Mouse (Mus musculus) olfactory bulb, adult 2 months (tissue): ENCODE measurements around the gene Olfr295. TPM values are rescaled to one million over a fixed set of nuclear protein-coding genes. Genes with fewer than 3 reads are reported as not detected.

Experiments
- H3K27ac ChIP-seq: fragments of 200-500 bp; 2 replicates; pipeline ENCODE4 v1.5.1; 2012; ENCODE audit warnings: low read depth, low read length; ENCODE audit not compliant: insufficient read depth
- H3K4me1 ChIP-seq: fragments of 200-500 bp; 2 replicates; pipeline ENCODE4 v1.6.1; 2012; ENCODE audit warnings: low read length; ENCODE audit not compliant: control insufficient read depth, insufficient read depth
- H3K4me3 ChIP-seq: fragments of 200-500 bp; 2 replicates; pipeline ENCODE4 v1.5.1; 2012; ENCODE audit warnings: mild to moderate bottlenecking, low read depth, low read length, moderate library complexity; ENCODE audit not compliant: insufficient read depth
- CTCF ChIP-seq: fragments of 200-500 bp; IDR thresholded peaks from 2 replicates; pipeline ENCODE4 v1.5.1; 2012; ENCODE audit warnings: low read depth, mild to moderate bottlenecking, low read length, moderate library complexity; ENCODE audit not compliant: insufficient read depth
- POLR2A ChIP-seq: fragments of 200-500 bp; IDR thresholded peaks from 2 replicates; pipeline ENCODE4 v1.6.1; 2012; ENCODE audit warnings: mild to moderate bottlenecking, low read depth, low read length, moderate library complexity; ENCODE audit not compliant: insufficient read depth
- WGBS: fragments of 180-500 bp; shearing (Covaris S2); methylation state at CpG from one replicate; pipeline ENCODE4 v1.1.7; 2018; 5-methylcytosine and 5-hydroxymethylcytosine counted together
- polyA plus RNA-seq: library from polyadenylated mRNA; stranded (reverse); fragments of >200 nt; gene quantifications from 2 replicates; pipeline ENCODE4 v1.2.4, GENCODE M21; 2012; ENCODE audit warnings: low replicate concordance; ENCODE audit not compliant: missing spikeins, insufficient read depth, insufficient read length

The Olfr295 gene
- polyA plus RNA-seq: not detected in 2 replicates

DNA sequence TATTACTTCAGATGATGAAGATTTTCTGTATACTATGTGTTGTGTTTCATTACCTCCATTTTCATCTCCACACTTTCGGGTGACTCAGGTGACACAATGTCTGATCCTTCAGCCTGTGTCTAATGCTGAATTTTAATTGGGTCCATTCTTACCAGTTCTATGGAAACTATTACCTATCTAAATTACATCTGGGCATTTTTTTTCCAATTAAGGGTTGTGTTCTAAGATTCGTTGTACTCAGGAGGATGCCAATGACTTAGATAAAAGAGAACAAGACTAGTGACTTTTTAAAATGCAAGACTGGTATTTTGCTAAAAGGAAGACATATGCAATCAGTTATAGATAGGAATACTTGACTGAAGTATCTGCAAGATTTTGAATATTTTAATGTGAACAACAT is at the start of gene Olfr295:
Gene Olfr295 (plus strand): TSS at position 301 of the 400 bp plus-strand sequence.
- no peak for TF ChIP-seq CTCF
- no peak for TF ChIP-seq POLR2A
- Histone ChIP-seq H3K4me3 (no peak within 1 kb of the TSS), H3K27ac (no peak within 1 kb of the TSS), H3K4me1 (no peaks in the 10 kb centered on the region)
- WGBS: 76% methylated on average over 2 of the region's 2 CpGs

DNA sequence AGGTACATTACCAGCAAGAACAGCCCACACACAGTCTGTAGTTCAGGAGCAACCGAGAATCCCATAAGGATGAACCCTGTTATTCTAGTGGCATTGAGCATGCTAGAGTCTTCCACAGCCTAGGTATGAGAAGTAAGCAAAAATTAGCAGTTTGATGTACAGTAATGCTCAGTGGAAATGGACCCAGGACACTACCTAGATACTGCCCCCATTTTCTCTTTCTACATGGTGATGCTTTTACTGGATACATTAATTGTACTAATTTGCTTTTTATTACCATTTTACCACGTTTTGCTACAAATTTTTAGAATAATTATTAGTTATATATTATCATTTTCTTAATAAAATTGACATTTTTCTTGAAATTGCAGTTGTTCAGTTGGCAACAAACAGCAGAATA is 32.9 kb downstream of the Olfr295 start, which contains the start of gene Olfr294:
Gene Olfr294 (minus strand): TSS at position 101 of the 400 bp plus-strand sequence.
- Histone ChIP-seq H3K4me1 (no peaks in the 10 kb centered on the region), H3K27ac (no peak within 1 kb of the TSS), H3K4me3 (no peak within 1 kb of the TSS)
- no peak for TF ChIP-seq CTCF
- no peak for TF ChIP-seq POLR2A
- 58% methylated on average over 2 of the region's 2 CpGs for WGBS

Other genes with a start within 250 kb of the Olfr295 start
- not detected in 2 replicates for gene Olfr307, start 246.3 kb upstream of the Olfr295 start, polyA plus RNA-seq
- gene Olfr305, start 216.9 kb upstream of the Olfr295 start, polyA plus RNA-seq: not detected in 2 replicates
- gene Olfr304, start 197.2 kb upstream of the Olfr295 start, polyA plus RNA-seq: not detected in 2 replicates
- gene Olfr303, start 186.1 kb upstream of the Olfr295 start, polyA plus RNA-seq: not detected in 2 replicates
- not detected in 2 replicates for gene Olfr301, start 180.0 kb upstream of the Olfr295 start, polyA plus RNA-seq
- not detected in 2 replicates for gene Olfr299, start 123.9 kb upstream of the Olfr295 start, polyA plus RNA-seq
- gene Olfr298, start 91.4 kb upstream of the Olfr295 start, polyA plus RNA-seq: not detected in 2 replicates
- gene Olfr297, start 63.9 kb upstream of the Olfr295 start, polyA plus RNA-seq: not detected in 2 replicates
- not detected in 2 replicates for gene Olfr294, start 32.8 kb downstream of the Olfr295 start, polyA plus RNA-seq
- not detected in 2 replicates for gene Olfr293, start 65.2 kb downstream of the Olfr295 start, polyA plus RNA-seq
- not detected in 2 replicates for gene Olfr292, start 104.5 kb downstream of the Olfr295 start, polyA plus RNA-seq
- not detected in 2 replicates for gene Folh1, start 192.1 kb downstream of the Olfr295 start, polyA plus RNA-seq
- gene Vmn2r77, start 211.2 kb downstream of the Olfr295 start, polyA plus RNA-seq: not detected in 2 replicates